Mouse (Mus musculus): ENCODE measurements around the gene Olfr1156.

Olfr1156 gene

GRCm38 (mm10) chr2:87953000-87953399, at the start of gene Olfr1156:
Gene Olfr1156, minus strand, starts transcription at chr2:87953100.
- no peak for DNase-seq

- DNase-seq: no peak
Observed at GRCm38 (mm10) chr2:87989813-87990212, 36.9 kb upstream of the Olfr1156 start, which contains the start of gene Olfr1158. Gene Olfr1158, plus strand, starts transcription at chr2:87990113.

GRCm38 (mm10) chr2:87974563-87974962, 21.7 kb upstream of the Olfr1156 start, which contains the start of gene Olfr74:
Gene Olfr74, minus strand, starts transcription at chr2:87974663.
- no peak for DNase-seq

- DNase-seq: no peak
Observed at GRCm38 (mm10) chr2:87968199-87968598, 15.3 kb upstream of the Olfr1156 start, which contains the start of gene Olfr1157. Gene Olfr1157, minus strand, starts transcription at chr2:87968299.

GRCm38 (mm10) chr2:87945037-87945436, 7.9 kb downstream of the Olfr1156 start, which contains the start of gene Olfr1155:
Gene Olfr1155, minus strand, starts transcription at chr2:87945137.
- DNase-seq: no peak

- DNase-seq: no peak
Observed at GRCm38 (mm10) chr2:87905066-87905465, 47.8 kb downstream of the Olfr1156 start, which contains the start of gene Olfr1154. Gene Olfr1154, minus strand, starts transcription at chr2:87905166.
